Mouse (Mus musculus): Measurements from ENCODE around the gene Slc39a3.

Gene Slc39a3

GRCm38 (mm10) chr10:80984223-80984622, 53.0 kb downstream of the Slc39a3 start:
- DNase-seq = no peak

GRCm38 (mm10) chr10:80982381-80982780, 54.8 kb downstream of the Slc39a3 start:
- DNase-seq = no peak

GRCm38 (mm10) chr10:80981564-80982112, 55.6 kb downstream of the Slc39a3 start:
- no peak for DNase-seq

Measured in lung, adult 18-20 months (tissue).